Mouse (Mus musculus): Measurements from ENCODE around the gene Tbc1d10c. TPM values are rescaled to one million over a fixed set of nuclear protein-coding genes. Genes with fewer than 3 reads are reported as not detected.
A peak's percentile ranks its signal among the peaks of the same experiment; 100 is the strongest.
"Not testable (repeated sequence)": the region's sequence is repeated elsewhere in the genome, so short reads cannot be mapped to it uniquely, and the experiment has no call there.

Tbc1d10c gene
- polyA plus RNA-seq, 1 experiment from 2014 or later: 1.5 TPM

DNA sequence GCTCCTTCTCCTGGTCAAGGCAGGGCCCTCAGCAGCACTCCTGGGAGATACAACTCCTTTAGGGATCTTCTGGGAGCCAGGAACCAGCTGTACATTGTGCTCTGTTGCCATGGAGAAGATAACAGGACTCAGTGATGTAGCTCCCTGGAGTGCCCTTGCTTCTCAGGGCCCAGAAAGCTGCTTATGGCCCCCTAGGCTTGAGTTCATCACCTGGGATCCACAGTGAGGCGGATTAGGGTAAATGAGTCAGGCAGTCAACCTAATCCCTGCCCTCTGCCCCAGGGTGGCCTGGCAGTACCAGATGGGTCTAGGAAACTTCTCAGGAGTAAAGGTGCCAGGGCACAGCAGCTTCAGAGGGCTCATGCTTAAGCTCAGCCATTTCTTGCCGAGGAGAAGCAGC is 51.6 kb downstream of the Tbc1d10c start, which contains the start of gene Gpr152:
Gpr152 (plus strand) TSS at position 342 of the 400 bp plus-strand sequence.
- no peak within 1 kb of the TSS for H3K4me2 ChIP-seq
- ATAC-seq (ENCODE audit: insufficient number of reproducible peaks, low FRiP score): no peak
- 0 out of 2 replicates have a peak within 1 kb of the TSS, but pooled peaks have one; percentile 18 for H3K9ac ChIP-seq
- H3K4me1 ChIP-seq (replicated peaks): no peaks in the 10 kb centered on the region
- no peaks in the 10 kb centered on the region for H3K9me3 ChIP-seq (replicated peaks)
- WGBS: 58% methylated on average over 2 of the region's 2 CpGs
- peaks cover 8% of the 10 kb centered on the region for H3K27me3 ChIP-seq (replicated peaks)
- no peaks in the 10 kb centered on the region for H3K36me3 ChIP-seq
- H3K27ac ChIP-seq (ENCODE audit: poor library complexity, severe bottlenecking): no peak within 1 kb of the TSS
- no peak within 1 kb of the TSS for H3K4me3 ChIP-seq

DNA sequence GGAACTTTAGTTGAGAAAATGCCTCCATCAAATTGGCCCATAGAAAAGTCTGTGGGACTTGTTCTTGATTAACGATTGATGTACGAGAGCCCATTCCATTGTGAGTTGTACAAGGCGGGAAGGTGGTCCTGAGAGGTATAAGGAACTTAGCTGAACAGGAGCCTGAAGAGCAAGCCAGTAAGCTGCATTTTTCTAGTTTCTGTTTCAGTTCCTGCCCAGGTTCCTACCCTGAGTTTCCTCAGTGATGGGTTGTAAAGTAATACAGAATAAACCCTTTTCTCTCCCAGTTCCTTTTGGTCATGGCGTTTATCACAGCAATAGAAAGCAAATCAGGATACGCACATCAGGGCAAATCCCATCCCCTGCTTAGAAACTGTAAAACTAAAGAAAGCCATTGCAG is 53.2 kb downstream of the Tbc1d10c start:
- no peak for ATAC-seq (ENCODE audit: insufficient number of reproducible peaks, low FRiP score)
- H3K4me3 ChIP-seq: no peak overlapping the region
- 84% methylated on average over 5 of the region's 5 CpGs for WGBS

DNA sequence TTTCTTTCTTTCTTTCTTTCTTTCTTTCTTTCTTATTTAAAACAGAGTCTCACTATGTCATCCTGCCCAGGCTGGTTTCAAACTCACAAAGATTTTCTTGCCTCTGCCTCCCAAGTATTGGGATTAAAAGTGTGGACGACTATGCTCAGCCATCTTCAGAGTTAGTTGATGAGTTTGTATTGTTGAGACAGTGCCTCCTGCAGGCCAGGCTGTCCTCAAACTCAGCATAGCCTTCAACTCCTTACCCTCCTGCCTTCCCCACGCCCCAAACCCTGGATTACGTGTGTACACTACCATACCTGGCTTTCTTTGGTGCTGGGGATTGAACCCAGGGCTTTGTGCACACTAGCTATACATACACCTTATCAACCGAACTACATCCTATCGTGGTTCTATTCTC is 54.6 kb downstream of the Tbc1d10c start:
- peaks cover 19% of the 10 kb centered on the region for H3K36me3 ChIP-seq
- no peak for ATAC-seq (ENCODE audit: insufficient number of reproducible peaks, low FRiP score)
- no peaks in the 10 kb centered on the region for H3K9me3 ChIP-seq (replicated peaks)
- no peak overlapping the region for H3K27ac ChIP-seq (ENCODE audit: poor library complexity, severe bottlenecking)
- H3K4me2 ChIP-seq: no peak overlapping the region
- H3K4me3 ChIP-seq: no peak overlapping the region
- 74% methylated on average over 5 of the region's 5 CpGs for WGBS
- no peak overlapping the region for H3K9ac ChIP-seq
- peaks cover 8% of the 10 kb centered on the region for H3K27me3 ChIP-seq (replicated peaks)
- no peaks in the 10 kb centered on the region for H3K4me1 ChIP-seq (replicated peaks)

More for the DNA sequence above, 53.2 kb downstream of the Tbc1d10c start:
- no peak overlapping the region for H3K4me2 ChIP-seq
- no peak overlapping the region for H3K9ac ChIP-seq
- no peak overlapping the region for H3K27ac ChIP-seq (ENCODE audit: poor library complexity, severe bottlenecking)
- peaks cover 8% of the 10 kb centered on the region for H3K27me3 ChIP-seq (replicated peaks)
- H3K4me1 ChIP-seq (replicated peaks): no peaks in the 10 kb centered on the region
- no peaks in the 10 kb centered on the region for H3K9me3 ChIP-seq (replicated peaks)
- H3K36me3 ChIP-seq: peaks cover 4% of the 10 kb centered on the region

DNA sequence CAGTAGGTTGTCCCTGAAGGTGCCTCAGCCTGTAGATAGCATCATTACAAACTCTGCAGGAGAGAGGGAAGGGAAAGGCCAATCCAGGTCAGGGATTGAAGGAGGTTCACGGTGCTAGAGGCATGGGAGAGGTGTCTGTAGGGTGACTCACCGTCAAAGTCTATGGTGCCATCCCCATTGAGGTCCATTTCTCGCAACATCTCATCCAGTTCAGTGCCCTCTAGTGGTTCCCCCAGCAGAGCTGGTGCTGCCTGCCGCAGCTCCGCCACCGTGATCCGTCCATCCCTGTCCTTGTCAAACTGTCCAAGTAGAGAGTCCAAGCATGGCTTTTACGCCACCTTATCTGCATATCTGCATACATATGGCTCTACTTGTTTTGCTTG is 55.1 kb downstream of the Tbc1d10c start:
- H3K4me1 ChIP-seq (replicated peaks); H3K27me3 ChIP-seq (replicated peaks); H3K4me3 ChIP-seq; ATAC-seq (ENCODE audit: insufficient number of reproducible peaks, low FRiP score); H3K9ac ChIP-seq; H3K27ac ChIP-seq (ENCODE audit: poor library complexity, severe bottlenecking); H3K4me2 ChIP-seq; H3K9me3 ChIP-seq (replicated peaks): not testable (repeated sequence)
- WGBS: 17% methylated on average over 8 of the region's 8 CpGs
- peaks cover 24% of the 10 kb centered on the region for H3K36me3 ChIP-seq

DNA sequence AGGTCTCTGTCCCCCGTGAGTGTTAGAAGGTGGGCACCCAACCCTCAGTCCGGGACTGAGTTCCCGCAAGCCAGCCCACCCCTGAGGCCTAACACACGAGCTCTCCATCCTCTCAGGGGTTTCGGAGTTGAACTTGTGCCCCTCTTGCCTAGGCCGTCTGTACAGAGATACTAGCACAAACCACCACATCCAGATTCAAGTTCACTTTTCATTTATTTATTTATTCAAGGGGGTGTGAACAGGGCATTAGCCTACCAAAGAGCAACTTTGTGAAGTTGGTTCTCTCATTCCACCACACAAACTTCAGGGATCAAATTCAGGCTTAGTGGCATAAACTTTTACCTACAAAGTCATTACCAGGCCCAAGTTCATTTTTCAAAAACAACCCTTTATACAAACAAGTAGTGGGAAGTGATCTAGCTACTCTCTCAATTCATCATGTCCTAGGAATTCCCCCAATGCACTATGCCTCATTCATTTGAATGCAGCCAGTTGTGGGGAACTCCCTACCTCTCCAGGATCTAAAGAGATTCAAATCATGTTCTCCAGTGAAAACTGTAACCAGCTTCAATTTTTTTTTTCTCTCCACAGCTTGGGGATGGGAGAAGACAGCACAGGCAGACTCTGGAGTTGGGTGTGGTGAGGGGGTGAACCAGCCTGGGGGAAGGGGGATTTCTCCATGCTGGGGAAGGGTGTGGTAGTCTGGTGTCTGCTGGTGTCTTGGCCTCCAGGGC is 55.7 kb downstream of the Tbc1d10c start:
- not testable (repeated sequence) for H3K4me1 ChIP-seq (replicated peaks); H3K9me3 ChIP-seq (replicated peaks); H3K27ac ChIP-seq (ENCODE audit: poor library complexity, severe bottlenecking); H3K27me3 ChIP-seq (replicated peaks); H3K4me3 ChIP-seq; H3K4me2 ChIP-seq; H3K9ac ChIP-seq; ATAC-seq (ENCODE audit: insufficient number of reproducible peaks, low FRiP score)
- peaks cover 28% of the 10 kb centered on the region for H3K36me3 ChIP-seq
- WGBS: 72% methylated on average over 6 of the region's 6 CpGs

DNA sequence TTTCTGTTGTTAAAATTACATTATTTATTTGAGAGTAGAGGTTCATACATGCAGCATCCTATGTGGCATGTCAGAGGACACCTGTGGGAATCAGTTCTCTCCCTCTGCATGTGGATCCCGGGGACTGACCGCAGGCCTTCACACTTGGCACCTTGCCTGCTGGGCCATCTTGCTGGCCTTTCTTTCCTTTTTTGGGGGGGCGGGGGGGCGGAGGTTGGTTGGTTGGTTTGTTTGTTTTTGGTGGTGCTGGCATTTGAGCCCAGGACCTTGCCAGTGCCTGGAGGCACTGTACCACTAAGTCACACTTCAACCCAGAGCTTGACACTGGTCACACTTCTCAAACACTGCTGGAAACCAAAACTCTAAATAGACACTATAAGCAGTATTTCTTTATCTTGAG is 56.7 kb downstream of the Tbc1d10c start:
- no peak overlapping the region for H3K4me3 ChIP-seq
- H3K27ac ChIP-seq (ENCODE audit: poor library complexity, severe bottlenecking): no peak overlapping the region
- WGBS: 78% methylated on average over 4 of the region's 4 CpGs
- no peak overlapping the region for H3K9ac ChIP-seq
- no peaks in the 10 kb centered on the region for H3K9me3 ChIP-seq (replicated peaks)
- H3K4me2 ChIP-seq: no peak overlapping the region
- H3K27me3 ChIP-seq (replicated peaks): peaks cover 8% of the 10 kb centered on the region
- peaks cover 38% of the 10 kb centered on the region for H3K36me3 ChIP-seq
- no peak for ATAC-seq (ENCODE audit: insufficient number of reproducible peaks, low FRiP score)
- H3K4me1 ChIP-seq (replicated peaks): peaks cover 9% of the 10 kb centered on the region

Small RNAs within 50 kb of the gene (microRNA-seq; reads per million reads assigned to microRNA genes)
- not detected for gene Gm26115

Other genes with a start within 250 kb of the Tbc1d10c start
- gene Aldh3b3, start 232.6 kb downstream of the Tbc1d10c start, polyA plus RNA-seq (2016; fragmentation: Nextera tagmentation; extraction: Ambion mirVana): not detected in 2 replicates
- 0.40 and 0.86 TPM in 2 replicates for gene Aldh3b2, start 219.0 kb downstream of the Tbc1d10c start, polyA plus RNA-seq (2016; fragmentation: Nextera tagmentation; extraction: Ambion mirVana)
- 9.3 and 9.5 TPM in 2 replicates for gene Acy3, start 204.7 kb downstream of the Tbc1d10c start, polyA plus RNA-seq (2016; fragmentation: Nextera tagmentation; extraction: Ambion mirVana)
- gene Tbx10, start 198.5 kb downstream of the Tbc1d10c start, polyA plus RNA-seq (2016; fragmentation: Nextera tagmentation; extraction: Ambion mirVana): not detected in 2 replicates
- gene Nudt8, start 190.7 kb downstream of the Tbc1d10c start, polyA plus RNA-seq (2016; fragmentation: Nextera tagmentation; extraction: Ambion mirVana): 41.0 and 44.7 TPM in 2 replicates
- gene Gm49405, start 190.7 kb downstream of the Tbc1d10c start, polyA plus RNA-seq (2016; fragmentation: Nextera tagmentation; extraction: Ambion mirVana): 4.2 and 4.6 TPM in 2 replicates
- gene Doc2g, start 188.0 kb downstream of the Tbc1d10c start, polyA plus RNA-seq (2016; fragmentation: Nextera tagmentation; extraction: Ambion mirVana): 74.6 and 84.9 TPM in 2 replicates
- gene Ndufv1, start 178.5 kb downstream of the Tbc1d10c start, polyA plus RNA-seq (2016; fragmentation: Nextera tagmentation; extraction: Ambion mirVana): 402 and 417 TPM in 2 replicates
- gene Gstp1, start 153.3 kb downstream of the Tbc1d10c start, polyA plus RNA-seq (2016; fragmentation: Nextera tagmentation; extraction: Ambion mirVana): 346 and 369 TPM in 2 replicates
- gene Gstp2, start 145.3 kb downstream of the Tbc1d10c start, polyA plus RNA-seq (2016; fragmentation: Nextera tagmentation; extraction: Ambion mirVana): 3.6 and 7.1 TPM in 2 replicates
- gene Gstp3, start 131.7 kb downstream of the Tbc1d10c start, polyA plus RNA-seq (2016; fragmentation: Nextera tagmentation; extraction: Ambion mirVana): 0.69 TPM in 1 of 2 replicates, not detected in the other
- not detected in 2 replicates for gene Cabp2, start 109.7 kb downstream of the Tbc1d10c start, polyA plus RNA-seq (2016; fragmentation: Nextera tagmentation; extraction: Ambion mirVana)
- 54.4 and 57.6 TPM in 2 replicates for gene Cdk2ap2, start 94.1 kb downstream of the Tbc1d10c start, polyA plus RNA-seq (2016; fragmentation: Nextera tagmentation; extraction: Ambion mirVana)
- gene Pitpnm1, start 91.3 kb downstream of the Tbc1d10c start, polyA plus RNA-seq (2016; fragmentation: Nextera tagmentation; extraction: Ambion mirVana): 23.3 and 23.5 TPM in 2 replicates
- 80.4 and 82.6 TPM in 2 replicates for gene Aip, start 65.4 kb downstream of the Tbc1d10c start, polyA plus RNA-seq (2016; fragmentation: Nextera tagmentation; extraction: Ambion mirVana)
- not detected in 2 replicates for gene Gpr152, start 51.5 kb downstream of the Tbc1d10c start, polyA plus RNA-seq (2016; fragmentation: Nextera tagmentation; extraction: Ambion mirVana)
- gene Cabp4, start 47.3 kb downstream of the Tbc1d10c start, polyA plus RNA-seq (2016; fragmentation: Nextera tagmentation; extraction: Ambion mirVana): 0.13 TPM in 1 of 2 replicates, not detected in the other
- gene Coro1b, start 42.7 kb downstream of the Tbc1d10c start, polyA plus RNA-seq (2016; fragmentation: Nextera tagmentation; extraction: Ambion mirVana): 115 and 122 TPM in 2 replicates
- gene Ptprcap, start 37.7 kb downstream of the Tbc1d10c start, polyA plus RNA-seq (2016; fragmentation: Nextera tagmentation; extraction: Ambion mirVana): 0.73 and 1.1 TPM in 2 replicates
- 52.9 and 55.7 TPM in 2 replicates for gene Rps6kb2, start 27.9 kb downstream of the Tbc1d10c start, polyA plus RNA-seq (2016; fragmentation: Nextera tagmentation; extraction: Ambion mirVana)
- 2.5 and 3.6 TPM in 2 replicates for gene Carns1, start 15.8 kb downstream of the Tbc1d10c start, polyA plus RNA-seq (2016; fragmentation: Nextera tagmentation; extraction: Ambion mirVana)
- 627 and 649 TPM in 2 replicates for gene Ppp1ca, start 781 bp upstream of the Tbc1d10c start, polyA plus RNA-seq (2016; fragmentation: Nextera tagmentation; extraction: Ambion mirVana)
- gene Rad9a, start 10.4 kb upstream of the Tbc1d10c start, polyA plus RNA-seq (2016; fragmentation: Nextera tagmentation; extraction: Ambion mirVana): 22.6 and 23.1 TPM in 2 replicates
- 1.3 and 1.4 TPM in 2 replicates for gene Clcf1, start 23.0 kb upstream of the Tbc1d10c start, polyA plus RNA-seq (2016; fragmentation: Nextera tagmentation; extraction: Ambion mirVana)
- gene AC109138.7, start 23.1 kb upstream of the Tbc1d10c start, polyA plus RNA-seq (2016; fragmentation: Nextera tagmentation; extraction: Ambion mirVana): not detected in 2 replicates
- 16.6 and 19.4 TPM in 2 replicates for gene Pold4, start 40.6 kb upstream of the Tbc1d10c start, polyA plus RNA-seq (2016; fragmentation: Nextera tagmentation; extraction: Ambion mirVana)
- gene Ssh3, start 77.9 kb upstream of the Tbc1d10c start, polyA plus RNA-seq (2016; fragmentation: Nextera tagmentation; extraction: Ambion mirVana): 4.5 and 4.7 TPM in 2 replicates
- gene Ankrd13d, start 91.9 kb upstream of the Tbc1d10c start, polyA plus RNA-seq (2016; fragmentation: Nextera tagmentation; extraction: Ambion mirVana): 1.6 and 2.0 TPM in 2 replicates
- gene Grk2, start 114.9 kb upstream of the Tbc1d10c start, polyA plus RNA-seq (2016; fragmentation: Nextera tagmentation; extraction: Ambion mirVana): 12.6 and 15.6 TPM in 2 replicates
- gene Kdm2a, start 207.0 kb upstream of the Tbc1d10c start, polyA plus RNA-seq (2016; fragmentation: Nextera tagmentation; extraction: Ambion mirVana): 50.9 and 57.7 TPM in 2 replicates
- 23.8 and 25.6 TPM in 2 replicates for gene Rhod, start 248.1 kb upstream of the Tbc1d10c start, polyA plus RNA-seq (2016; fragmentation: Nextera tagmentation; extraction: Ambion mirVana)

Measured in heart, embryonic 12.5 days (tissue).